Mouse (Mus musculus) liver, adult 2 months (tissue): ENCODE measurements around the gene Sobp. TPM values are rescaled to one million over a fixed set of nuclear protein-coding genes. Genes with fewer than 3 reads are reported as not detected.
A peak's percentile ranks its signal among the peaks of the same experiment; 100 is the strongest.

Source experiments
- DNase-seq: peaks from one replicate; pipeline ENCODE4 v3.0.0-alpha.2; 2011; ENCODE audit warnings: low read depth, low spot score; ENCODE audit errors: extremely low read depth
- H3K27ac ChIP-seq: fragments of 200-500 bp; replicated peaks from 2 replicates; pipeline ENCODE4 v1.5.1; 2012; ENCODE audit warnings: low read depth, mild to moderate bottlenecking, control low read depth, inconsistent platforms, low read length; ENCODE audit not compliant: insufficient read depth
- H3K27me3 ChIP-seq: fragments of 200-500 bp; 2 replicates; pipeline ENCODE4 v1.6.1; 2012; ENCODE audit warnings: mild to moderate bottlenecking, moderate library complexity, low read length, inconsistent platforms; ENCODE audit not compliant: control insufficient read depth, insufficient read depth
- H3K36me3 ChIP-seq: fragments of 200-500 bp; 2 replicates; pipeline ENCODE4 v1.6.1; 2012; ENCODE audit warnings: low read length, inconsistent platforms; ENCODE audit not compliant: control insufficient read depth, insufficient read depth
- H3K4me1 ChIP-seq: fragments of 200-500 bp; 2 replicates; pipeline ENCODE4 v1.6.1; 2011; ENCODE audit warnings: low read length; ENCODE audit not compliant: control insufficient read depth, insufficient read depth
- H3K4me3 ChIP-seq: fragments of 200-500 bp; 2 replicates; pipeline ENCODE4 v1.5.1; 2011; ENCODE audit warnings: low read depth, mild to moderate bottlenecking, control low read depth, low read length, moderate library complexity; ENCODE audit not compliant: insufficient read depth
- H3K79me2 ChIP-seq: fragments of 200-500 bp; 2 replicates; pipeline ENCODE4 v1.6.1; 2012; ENCODE audit warnings: inconsistent platforms, mild to moderate bottlenecking, low read length, moderate library complexity; ENCODE audit not compliant: control insufficient read depth, insufficient read depth
- H3K9ac ChIP-seq: fragments of 200-500 bp; 2 replicates; pipeline ENCODE4 v1.6.1; 2012; ENCODE audit warnings: low read depth, mild to moderate bottlenecking, control low read depth, inconsistent platforms, low read length
- CTCF ChIP-seq: fragments of 200-500 bp; IDR thresholded peaks from 2 replicates; pipeline ENCODE4 v1.5.1; 2011; ENCODE audit warnings: low read depth, low read length, control low read depth
- POLR2A ChIP-seq: fragments of 200-500 bp; IDR thresholded peaks from 2 replicates; pipeline ENCODE4 v1.6.1; 2011; ENCODE audit warnings: low read length, control low read depth; ENCODE audit not compliant: insufficient read depth; ENCODE audit errors: extremely low read depth
- WGBS: fragments of 180-500 bp; shearing (Covaris S2); methylation state at CpG from one replicate; pipeline ENCODE4 v1.1.7; 2018; 5-methylcytosine and 5-hydroxymethylcytosine counted together
- polyA plus RNA-seq: library from polyadenylated mRNA; depleted of rRNA; stranded (reverse); fragments of >200 nt; gene quantifications from 2 replicates; pipeline ENCODE4 v1.2.3, GENCODE M21; 2012
- total RNA-seq: library from RNA; depleted of rRNA; stranded (reverse); fragments of >200 nt; gene quantifications from 2 replicates; pipeline ENCODE4 v1.2.3, GENCODE M21; 2014

The Sobp gene
- total and polyA plus RNA-seq, 2 experiments, result 0.01 TPM; not detected in 1

- TF ChIP-seq POLR2A (no peak), CTCF (no peak)
- WGBS, result 93% methylated on average over 13 of the region's 13 CpGs
- H3K27ac ChIP-seq, result no peak overlapping the region
- H3K4me1 ChIP-seq, result peaks cover 6% of the 10 kb centered on the region
- no peaks in the 10 kb centered on the region for H3K36me3 ChIP-seq
- no peak overlapping the region for H3K4me3 ChIP-seq
- no peak for DNase-seq
- no peaks in the 10 kb centered on the region for H3K27me3 ChIP-seq
- peaks cover 3% of the 10 kb centered on the region; the same call in 1 of the 2 replicates for H3K79me2 ChIP-seq
- no peak overlapping the region for H3K9ac ChIP-seq
These were observed 43.1 kb upstream of the Sobp start for GRCm38 (mm10) chr10:43217361-43217900.

- 48% methylated on average over 6 of the region's 6 CpGs for WGBS
These were observed 37.5 kb upstream of the Sobp start for GRCm38 (mm10) chr10:43211866-43212265.

GRCm38 (mm10) chr10:43203865-43204264 is 29.5 kb upstream of the Sobp start:
- no peaks in the 10 kb centered on the region for H3K4me1 ChIP-seq
- no peak for DNase-seq
- no peaks in the 10 kb centered on the region for H3K27me3 ChIP-seq
- no peaks in the 10 kb centered on the region for H3K79me2 ChIP-seq
- 86% methylated on average over 3 of the region's 3 CpGs for WGBS
- no peak for TF ChIP-seq CTCF
- no peak for TF ChIP-seq POLR2A
- H3K4me3 ChIP-seq, result no peak overlapping the region
- no peak overlapping the region for H3K9ac ChIP-seq
- H3K36me3 ChIP-seq, result no peaks in the 10 kb centered on the region
- H3K27ac ChIP-seq, result no peak overlapping the region

More at GRCm38 (mm10) chr10:43211866-43212265, 37.5 kb upstream of the Sobp start:
- Histone ChIP-seq H3K27me3 (no peaks in the 10 kb centered on the region), H3K79me2 (no peaks in the 10 kb centered on the region), H3K4me1 (no peaks in the 10 kb centered on the region), H3K4me3 (no peak overlapping the region), H3K36me3 (no peaks in the 10 kb centered on the region), H3K9ac (no peak overlapping the region), H3K27ac (no peak overlapping the region)
- DNase-seq, result peak; percentile 16
- peak; percentile 68 for TF ChIP-seq CTCF
- no peak for TF ChIP-seq POLR2A

- 94% methylated on average over 2 of the region's 2 CpGs for WGBS
- Histone ChIP-seq H3K79me2 (no peaks in the 10 kb centered on the region), H3K4me1 (no peaks in the 10 kb centered on the region), H3K36me3 (no peaks in the 10 kb centered on the region), H3K4me3 (no peak overlapping the region), H3K27ac (no peak overlapping the region), H3K9ac (no peak overlapping the region), H3K27me3 (no peaks in the 10 kb centered on the region)
- TF ChIP-seq POLR2A (no peak), CTCF (no peak)
- DNase-seq, result no peak
These were observed 25.9 kb upstream of the Sobp start for GRCm38 (mm10) chr10:43200206-43200605.

GRCm38 (mm10) chr10:43180313-43180912 is 6.1 kb upstream of the Sobp start:
- H3K27me3 ChIP-seq, result no peaks in the 10 kb centered on the region
- 63% methylated on average over 5 of the region's 5 CpGs for WGBS
- H3K4me1 ChIP-seq, result no peaks in the 10 kb centered on the region
- no peak for DNase-seq
- H3K79me2 ChIP-seq, result no peaks in the 10 kb centered on the region
- H3K27ac ChIP-seq, result no peak overlapping the region
- H3K36me3 ChIP-seq, result no peaks in the 10 kb centered on the region
- TF ChIP-seq CTCF, result no peak
- TF ChIP-seq POLR2A, result no peak
- H3K9ac ChIP-seq, result no peak overlapping the region
- no peak overlapping the region for H3K4me3 ChIP-seq

- no peak overlapping the region for H3K27ac ChIP-seq
- WGBS, result 5% methylated on average over 18 of the region's 18 CpGs
- no peak for DNase-seq
- no peak for TF ChIP-seq CTCF
- no peak overlapping the region for H3K4me3 ChIP-seq
- H3K27me3 ChIP-seq, result peaks cover 14% of the 10 kb centered on the region
- H3K36me3 ChIP-seq, result no peaks in the 10 kb centered on the region
- H3K79me2 ChIP-seq, result no peaks in the 10 kb centered on the region
- H3K9ac ChIP-seq, result no peak overlapping the region
- peaks cover 4% of the 10 kb centered on the region for H3K4me1 ChIP-seq
These were observed 849 bp upstream of the Sobp start for GRCm38 (mm10) chr10:43175156-43175601.
